Mouse (Mus musculus) kidney, adult 11 months (tissue): ENCODE measurements at regions not wholly inside any gene's neighbourhood (a gene's known extent, or its start where the extent isn't known, plus 50 kb on each side); places are given as distances from the start of the nearest gene placed in this dataset.
"Not testable (repeated sequence)": the region's sequence is repeated elsewhere in the genome, so short reads cannot be mapped to it uniquely, and the experiment has no call there.

Experiments
- DNase-seq: peaks from one replicate; pipeline ENCODE4 v3.0.0; 2022

DNA sequence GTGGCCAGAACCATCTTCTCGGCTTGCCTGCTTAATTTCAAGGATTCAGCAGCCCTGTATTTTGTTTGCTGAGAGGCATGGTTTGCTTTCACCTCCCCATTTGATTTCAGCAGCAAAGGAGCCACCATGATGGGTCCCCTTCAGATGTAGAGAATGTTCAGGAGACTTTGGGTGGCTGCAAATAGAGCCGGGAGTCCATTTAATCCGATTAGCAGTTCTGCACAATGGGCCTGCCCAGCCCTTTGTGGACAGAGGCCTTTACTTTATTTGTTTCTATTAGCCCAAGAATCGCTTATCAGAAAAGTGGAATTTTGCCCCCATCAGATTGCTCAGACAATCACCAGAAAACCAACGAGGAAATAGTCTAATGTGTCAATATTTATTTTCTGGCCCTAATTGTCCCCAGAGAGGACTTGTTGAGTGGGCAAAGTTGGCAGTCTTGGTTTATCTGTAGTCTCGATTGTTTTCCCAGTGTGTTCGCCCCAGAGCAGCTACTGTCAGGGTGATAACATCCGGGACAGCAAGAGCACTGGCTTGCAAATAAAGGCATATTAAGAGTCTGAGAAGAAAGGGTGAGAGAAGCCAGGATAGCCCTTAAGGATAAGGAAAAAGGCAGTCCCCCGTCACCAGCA lies 130.6 kb upstream of the Kiz start:
- no peak for DNase-seq

- no peak for DNase-seq
Measured at GRCm38 (mm10) chr2:146728693-146729092, 127.0 kb upstream of the Kiz start.

- DNase-seq, result no peak
Measured at GRCm38 (mm10) chr2:146731081-146731480, 124.6 kb upstream of the Kiz start.

DNA sequence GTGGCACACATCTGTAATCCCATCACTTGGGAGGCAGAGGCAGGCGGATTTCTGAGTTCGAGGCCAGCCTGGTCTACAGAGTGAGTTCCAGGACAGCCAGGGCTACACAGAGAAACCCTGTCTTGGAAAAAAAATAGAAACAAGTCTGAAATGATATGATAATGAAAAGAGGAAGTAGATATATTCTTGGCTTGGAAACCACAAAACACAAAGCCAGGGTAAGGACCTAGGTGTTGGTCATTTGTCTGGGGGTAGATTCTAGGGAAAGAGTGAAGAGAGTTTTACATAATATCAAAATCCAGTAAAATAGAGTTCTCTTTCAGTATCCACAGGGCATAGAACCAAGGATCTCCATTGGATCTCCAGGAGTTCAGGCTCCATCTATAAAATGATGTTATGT lies 122.8 kb upstream of the Kiz start:
- not testable (repeated sequence) for DNase-seq

- no peak for DNase-seq
Measured at GRCm38 (mm10) chr2:146744396-146744795, 111.3 kb upstream of the Kiz start.

DNA sequence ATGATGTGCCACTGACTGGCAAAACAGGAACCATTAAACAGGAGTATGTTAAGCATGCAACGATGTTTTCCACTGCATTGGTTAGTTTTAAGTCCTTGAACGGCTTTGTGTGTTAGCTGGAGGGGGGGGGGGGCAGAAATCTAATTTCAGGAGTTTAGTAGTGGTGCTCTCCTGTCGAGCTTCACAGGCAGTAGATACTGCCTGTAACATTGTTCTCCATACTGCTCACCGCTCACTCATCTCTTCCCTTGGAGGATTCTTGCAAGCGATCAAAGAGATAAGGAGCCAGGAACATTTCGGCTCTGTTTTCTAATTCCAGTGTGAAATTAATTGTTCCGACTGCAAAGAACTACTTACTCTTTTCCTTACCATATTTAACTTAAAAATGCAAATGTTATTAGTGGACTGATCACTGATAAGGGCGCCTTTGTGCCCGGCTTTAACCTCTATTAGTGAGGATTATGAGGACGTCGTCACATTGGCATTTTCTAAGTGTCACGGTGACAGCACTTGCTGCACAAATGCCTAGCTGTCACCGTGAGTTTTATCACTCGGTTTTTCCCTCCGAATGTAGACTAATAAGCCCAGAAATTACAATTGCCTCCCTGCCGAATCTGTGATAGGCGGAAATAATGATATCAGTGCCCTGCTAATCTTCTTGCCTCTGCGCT lies 110.5 kb upstream of the Kiz start:
- DNase-seq, result no peak

- no peak for DNase-seq
Measured at GRCm38 (mm10) chr2:146745683-146746047, 110.0 kb upstream of the Kiz start.

- no peak for DNase-seq
Measured at GRCm38 (mm10) chr2:146753988-146754387, 101.7 kb upstream of the Kiz start.

DNA sequence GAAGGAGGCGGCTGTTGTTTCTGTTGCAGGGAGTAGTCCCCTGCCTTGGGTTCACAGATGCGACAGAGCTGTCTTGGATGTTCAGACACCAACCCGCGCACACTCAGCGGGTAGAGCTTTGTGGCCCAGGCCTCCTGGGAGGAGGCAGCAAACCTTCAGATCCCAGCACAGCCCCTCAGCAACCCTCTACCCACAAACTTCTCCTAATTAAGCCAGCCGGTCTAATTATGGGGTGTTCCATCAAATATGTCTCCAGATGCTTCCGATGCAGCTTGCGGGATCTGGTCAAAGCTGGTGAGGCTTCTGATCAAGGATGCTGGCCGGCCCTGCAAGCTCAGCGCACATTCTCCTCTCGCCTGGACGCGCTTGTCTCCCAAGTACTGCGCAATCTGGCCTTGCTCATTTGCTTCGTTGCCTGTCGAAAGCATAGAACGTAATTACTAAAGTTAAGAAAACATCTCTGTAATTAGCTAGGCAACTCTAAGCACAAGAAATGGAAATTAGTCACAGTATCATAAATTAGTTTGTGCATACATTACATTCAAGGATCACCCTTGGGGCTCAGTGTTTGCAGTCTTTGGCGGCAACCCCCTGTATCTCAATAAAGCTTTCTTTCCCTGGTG lies 92.0 kb upstream of the Kiz start:
- no peak for DNase-seq

DNA sequence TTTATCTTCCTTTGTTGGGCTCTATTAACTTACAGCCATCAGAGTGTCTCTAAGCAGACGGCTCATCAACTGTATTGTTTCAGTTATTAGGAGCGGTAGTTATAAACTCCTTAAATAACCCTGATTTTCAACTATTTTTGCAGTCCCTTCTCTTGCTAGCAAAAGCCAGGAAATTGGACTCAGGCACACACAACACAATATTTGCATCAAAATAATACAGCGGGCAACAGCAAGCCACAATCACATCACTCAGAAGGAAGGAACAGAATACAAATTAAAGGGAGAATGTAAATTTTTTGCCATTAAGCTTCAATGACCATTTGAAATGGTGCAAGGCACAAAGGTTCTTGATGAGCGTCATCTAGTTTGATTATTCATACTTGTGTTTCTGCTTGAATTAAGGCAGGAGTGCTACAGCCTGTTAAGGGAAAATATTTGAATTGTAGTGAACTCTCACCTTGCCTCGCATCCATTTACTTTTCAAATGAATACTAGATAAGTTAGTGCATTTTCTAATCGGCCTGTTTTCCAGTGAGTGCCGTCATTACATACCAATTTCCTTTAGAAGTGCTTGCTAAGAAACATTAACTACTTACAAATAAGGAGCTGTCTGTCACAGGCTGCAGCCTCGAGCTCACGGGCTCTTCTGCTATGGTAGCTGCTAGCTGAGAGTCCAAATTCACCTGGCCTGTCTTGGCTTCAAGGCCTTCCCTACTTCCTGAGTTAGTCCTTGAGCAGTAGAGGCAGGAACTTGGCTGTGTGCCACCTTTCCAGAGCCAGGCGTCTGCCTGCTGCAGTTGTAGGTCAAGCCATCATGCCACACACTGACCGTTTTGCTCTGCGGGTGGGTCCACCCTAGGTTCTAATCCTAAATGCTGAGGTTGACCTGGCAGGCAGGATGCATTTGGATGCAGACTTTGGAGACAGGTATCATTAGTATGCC lies 91.1 kb upstream of the Kiz start:
- peak; percentile 34 for DNase-seq

DNA sequence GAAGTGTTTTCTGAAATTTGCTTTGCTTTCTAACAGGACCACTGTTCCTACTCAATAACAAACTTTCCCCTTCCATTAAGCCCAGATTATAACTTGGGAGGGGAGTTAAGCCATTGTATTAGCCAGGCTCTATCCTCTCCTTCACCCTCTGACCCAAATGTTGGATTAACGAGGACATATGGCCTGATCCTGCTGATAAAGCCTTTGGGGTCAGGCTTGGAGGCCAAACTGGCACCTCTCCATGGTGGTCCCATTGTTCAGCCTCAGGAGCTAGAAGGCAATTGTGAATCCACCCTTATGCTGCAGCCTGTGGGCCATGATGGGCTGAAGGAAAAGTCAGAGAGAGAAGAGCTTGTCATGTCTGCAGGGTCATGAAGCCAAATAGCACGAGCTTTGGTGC lies 80.8 kb upstream of the Kiz start:
- DNase-seq, result no peak

- no peak for DNase-seq
Measured at GRCm38 (mm10) chr2:146787132-146787810, 68.4 kb upstream of the Kiz start.

GRCm38 (mm10) chr2:146787811-146788455 lies 67.7 kb upstream of the Kiz start:
- no peak for DNase-seq

- DNase-seq, result no peak
Measured at GRCm38 (mm10) chr2:146792844-146793420, 62.7 kb upstream of the Kiz start.

DNA sequence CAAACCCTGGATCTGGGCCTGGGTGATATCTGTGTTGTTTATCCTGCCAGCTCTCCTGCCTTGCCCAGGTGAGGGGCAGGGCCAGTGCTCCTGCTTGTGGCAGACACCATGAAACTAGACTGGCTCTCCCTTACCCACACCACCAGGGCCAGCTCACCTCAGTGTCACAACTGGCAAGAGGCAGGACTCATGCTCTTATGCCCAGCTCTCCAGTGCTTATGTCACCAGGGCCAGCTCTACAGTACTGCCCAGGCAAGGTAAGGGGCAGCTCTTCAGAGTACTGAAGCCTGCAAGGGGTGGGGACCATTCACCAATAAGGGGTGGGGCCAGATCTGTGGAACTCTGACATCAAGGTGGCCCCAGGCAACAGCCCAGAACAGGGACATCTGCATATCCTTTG lies 52.7 kb upstream of the Kiz start:
- no peak for DNase-seq
